Mouse (Mus musculus) heart, embryonic 14.5 days (tissue): ENCODE measurements around the gene Gm10382. TPM values are rescaled to one million over a fixed set of nuclear protein-coding genes. Genes with fewer than 3 reads are reported as not detected.

Experiments used
- ATAC-seq: fragments of 200-750 bp; cut with Nextera tagmentation; 2 replicates; pipeline ENCODE4 v1.8.0; 2017; ENCODE audit warnings: low read depth, moderate TSS enrichment; ENCODE audit not compliant: insufficient number of reproducible peaks, insufficient read depth, low FRiP score
- H3K27ac ChIP-seq, 2 experiments: fragments of 200-500 bp in 1 of 2; fragments of 300-500 bp in 1 of 2; sonication (generic) in 1 of 2; replicated peaks in 1 of 2; 2 replicates each; pipeline ENCODE4 v1.5.1; 2012 to 2014; ENCODE audit warnings: low read depth in 2 of 2, low read length in 2 of 2, control low read depth in 1 of 2, mild to moderate bottlenecking in 1 of 2, mixed read lengths in 1 of 2; ENCODE audit not compliant: control insufficient read depth in 1 of 2, insufficient read depth in 1 of 2
- H3K27me3 ChIP-seq: fragments of 300-500 bp; sonication (generic); 2 replicates; pipeline ENCODE4 v1.6.1; 2014; ENCODE audit warnings: mild to moderate bottlenecking, low read length, control low read depth; ENCODE audit not compliant: control insufficient read depth, insufficient read depth
- H3K36me3 ChIP-seq: fragments of 300-500 bp; sonication (generic); 2 replicates; pipeline ENCODE4 v1.6.1; 2014; ENCODE audit warnings: mild to moderate bottlenecking, control low read depth, low read length, mixed read lengths; ENCODE audit not compliant: control insufficient read depth, insufficient read depth
- H3K4me1 ChIP-seq, 2 experiments: fragments of 200-500 bp in 1 of 2; fragments of 300-500 bp in 1 of 2; sonication (generic) in 1 of 2; 2 replicates each; pipeline ENCODE4 v1.6.1; 2012 to 2014; ENCODE audit warnings: low read length in 2 of 2, control low read depth in 1 of 2, mixed read lengths in 1 of 2; ENCODE audit not compliant: control insufficient read depth in 2 of 2, insufficient read depth in 2 of 2
- H3K4me2 ChIP-seq: fragments of 300-500 bp; sonication (generic); 2 replicates; pipeline ENCODE4 v1.6.1; 2014; ENCODE audit warnings: mild to moderate bottlenecking, low read length
- H3K4me3 ChIP-seq, 2 experiments: fragments of 200-500 bp in 1 of 2; fragments of 300-500 bp in 1 of 2; sonication (generic) in 1 of 2; 2 replicates each; pipeline ENCODE4 v1.5.1; 2012 to 2014; ENCODE audit warnings: low read length in 2 of 2, mild to moderate bottlenecking in 2 of 2, control low read depth in 1 of 2, low read depth in 1 of 2, moderate library complexity in 1 of 2; ENCODE audit not compliant: control insufficient read depth in 1 of 2, insufficient read depth in 1 of 2
- H3K9ac ChIP-seq: fragments of 300-500 bp; sonication (generic); 2 replicates; pipeline ENCODE4 v1.6.1; 2014; ENCODE audit warnings: mild to moderate bottlenecking, low read length
- H3K9me3 ChIP-seq: fragments of 300-500 bp; sonication (generic); 2 replicates; pipeline ENCODE4 v1.6.1; 2016; ENCODE audit warnings: low read length, control low read depth; ENCODE audit not compliant: control insufficient read depth
- WGBS: fragments of 180-500 bp; shearing (Covaris S2); extraction: QIAGEN DNeasy Blood & Tissue Kit; methylation state at CpG from one replicate; pipeline ENCODE4 v1.1.7; 2014; 5-methylcytosine and 5-hydroxymethylcytosine counted together
- polyA plus RNA-seq: library from polyadenylated mRNA; unstranded; fragments of >200 nt; fragmentation: Nextera tagmentation; extraction: Ambion mirVana; gene quantifications from 2 replicates; pipeline ENCODE4 v1.2.1, GENCODE M21; 2014

Gene Gm10382
- polyA plus RNA-seq, 1 experiment from 2014 or later = 0.32 TPM

- H3K4me1 ChIP-seq = peaks cover 0 to 3% of the 10 kb centered on the region in 2 experiments; a peak in 2 of 4 replicates
- H3K9me3 ChIP-seq = no peaks in the 10 kb centered on the region
- no peaks in the 10 kb centered on the region for H3K36me3 ChIP-seq
- ATAC-seq = no peak
- H3K4me2 ChIP-seq = peak overlapping the region; percentile 32
- no peak overlapping the region for H3K4me3 ChIP-seq
- peak overlapping the region; percentile 48 to 53; a peak in 2 of 4 replicates for H3K27ac ChIP-seq
- H3K9ac ChIP-seq = 0 out of 2 replicates have a peak overlapping the region, but pooled peaks have one; percentile 8
- 52% methylated on average over 5 of the region's 5 CpGs for WGBS
- no peaks in the 10 kb centered on the region for H3K27me3 ChIP-seq
Observed at GRCm38 (mm10) chr5:125358270-125358608, 30.9 kb upstream of the Gm10382 start.

DNA sequence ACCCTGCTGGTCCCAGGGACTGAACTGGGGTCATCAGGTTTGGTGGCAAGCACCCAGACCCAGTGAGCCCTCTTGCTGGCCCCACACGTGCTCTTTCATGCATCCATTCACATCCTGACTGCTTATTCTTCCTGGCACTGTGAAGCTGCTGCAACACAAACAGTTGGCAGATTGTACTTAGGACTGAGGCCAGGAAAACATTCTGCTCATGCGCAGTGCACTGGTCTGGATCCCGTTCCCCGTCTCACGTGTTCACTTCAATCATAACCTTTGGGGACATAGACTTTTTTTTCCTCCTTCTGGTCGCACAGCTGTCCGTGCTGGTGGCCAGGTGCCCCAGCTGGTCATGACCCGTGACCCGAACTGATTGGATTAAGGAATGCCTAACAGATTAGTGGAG, 28.6 kb upstream of the Gm10382 start:
- Histone ChIP-seq H3K4me3 (no peak overlapping the region), H3K27ac (no peak overlapping the region), H3K27me3 (no peaks in the 10 kb centered on the region), H3K9me3 (no peaks in the 10 kb centered on the region), H3K9ac (no peak overlapping the region), H3K4me1 (peaks cover 1 to 8% of the 10 kb centered on the region in 2 experiments), H3K4me2 (no peak overlapping the region), H3K36me3 (no peaks in the 10 kb centered on the region)
- WGBS = 71% methylated on average over 9 of the region's 9 CpGs
- ATAC-seq = no peak

GRCm38 (mm10) chr5:125360981-125361510, 28.1 kb upstream of the Gm10382 start:
- no peaks in the 10 kb centered on the region for H3K9me3 ChIP-seq
- no peak overlapping the region for H3K4me3 ChIP-seq
- no peak overlapping the region for H3K9ac ChIP-seq
- H3K36me3 ChIP-seq = no peaks in the 10 kb centered on the region
- ATAC-seq = no peak
- no peaks in the 10 kb centered on the region for H3K27me3 ChIP-seq
- H3K4me2 ChIP-seq = no peak overlapping the region
- no peak overlapping the region for H3K27ac ChIP-seq
- 77% methylated on average over 16 of the region's 16 CpGs for WGBS
- peaks cover 0 to 8% of the 10 kb centered on the region in 2 experiments; a peak in 3 of 4 replicates for H3K4me1 ChIP-seq

- WGBS = 20% methylated on average over 7 of the region's 7 CpGs
- peaks cover 0 to 8% of the 10 kb centered on the region in 2 experiments; a peak in 2 of 4 replicates for H3K4me1 ChIP-seq
- H3K9me3 ChIP-seq = 0 out of 2 replicates have a peak, but pooled peaks cover 2% of the 10 kb centered on the region
- H3K9ac ChIP-seq = no peak overlapping the region
- no peak overlapping the region for H3K4me3 ChIP-seq
- H3K4me2 ChIP-seq = no peak overlapping the region
- peak overlapping the region; percentile 61 to 64; a peak in 3 of 4 replicates for H3K27ac ChIP-seq
- no peaks in the 10 kb centered on the region for H3K27me3 ChIP-seq
- ATAC-seq = peak; percentile 81
- H3K36me3 ChIP-seq = no peaks in the 10 kb centered on the region
Observed at GRCm38 (mm10) chr5:125363894-125364293, 25.2 kb upstream of the Gm10382 start.

DNA sequence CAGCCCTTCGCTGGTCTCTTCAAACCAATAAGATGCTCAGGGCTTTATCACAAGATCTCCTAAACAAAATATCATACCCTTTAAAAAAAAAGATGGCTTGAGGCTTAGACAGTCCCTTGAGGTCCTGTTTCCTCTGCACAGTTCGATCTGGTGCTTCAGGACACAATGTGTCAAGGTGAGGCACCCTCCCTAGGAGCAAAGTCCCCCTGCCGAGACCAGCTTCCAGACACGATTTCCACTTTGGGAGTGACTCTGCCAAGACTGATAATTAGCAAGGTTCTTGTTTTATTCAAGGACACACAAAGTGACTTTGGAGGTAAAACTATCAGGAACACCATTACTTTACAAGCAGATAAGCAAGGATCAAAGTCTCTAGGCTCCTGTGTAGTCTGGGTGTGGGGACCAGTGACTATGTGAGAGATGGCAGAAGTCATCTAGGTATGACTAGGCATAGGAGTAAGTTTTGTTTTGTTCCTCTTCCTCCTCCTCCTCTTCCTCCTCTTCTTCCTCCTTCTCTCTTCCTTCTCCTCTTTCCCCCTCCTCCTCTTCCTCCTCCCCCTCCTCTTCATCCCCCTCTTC, 24.2 kb upstream of the Gm10382 start:
- H3K4me1 ChIP-seq = peaks cover 0 to 8% of the 10 kb centered on the region in 2 experiments; a peak in 2 of 4 replicates
- H3K4me3 ChIP-seq = no peak overlapping the region
- no peaks in the 10 kb centered on the region for H3K27me3 ChIP-seq
- H3K9ac ChIP-seq = no peak overlapping the region
- H3K27ac ChIP-seq = no peak overlapping the region
- no peak overlapping the region for H3K4me2 ChIP-seq
- H3K36me3 ChIP-seq = no peaks in the 10 kb centered on the region
- ATAC-seq = no peak
- 64% methylated on average over 4 of the region's 4 CpGs for WGBS
- H3K9me3 ChIP-seq = 0 out of 2 replicates have a peak, but pooled peaks cover 2% of the 10 kb centered on the region

DNA sequence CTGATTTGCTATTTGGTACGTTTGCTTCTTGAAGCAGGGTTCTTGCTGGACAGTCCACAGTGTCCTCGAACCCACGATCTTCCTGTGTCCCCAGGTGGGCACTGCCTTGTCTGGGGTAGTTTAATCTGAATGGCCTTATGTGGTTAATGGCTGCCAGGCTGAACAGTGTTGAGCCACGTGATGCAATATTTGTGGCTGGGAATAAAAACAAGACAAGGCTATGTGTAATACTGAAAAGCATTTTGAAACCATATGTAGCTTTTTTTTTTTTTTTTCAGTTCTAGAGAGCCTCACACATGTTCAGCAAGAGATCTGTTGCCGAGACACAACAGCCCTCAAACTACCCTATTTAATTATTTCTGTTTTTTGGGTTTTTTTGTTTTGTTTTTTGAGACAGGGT, 21.0 kb upstream of the Gm10382 start:
- H3K27ac ChIP-seq = no peak overlapping the region
- 68% methylated on average over 5 of the region's 5 CpGs for WGBS
- 0 out of 2 replicates have a peak, but pooled peaks cover 2% of the 10 kb centered on the region for H3K9me3 ChIP-seq
- no peaks in the 10 kb centered on the region for H3K27me3 ChIP-seq
- no peak overlapping the region for H3K9ac ChIP-seq
- peaks cover 0 to 8% of the 10 kb centered on the region in 2 experiments; a peak in 2 of 4 replicates for H3K4me1 ChIP-seq
- no peaks in the 10 kb centered on the region for H3K36me3 ChIP-seq
- H3K4me2 ChIP-seq = no peak overlapping the region
- no peak for ATAC-seq
- H3K4me3 ChIP-seq = no peak overlapping the region

GRCm38 (mm10) chr5:125368568-125368967, 20.6 kb upstream of the Gm10382 start:
- 1% methylated on average over 4 of the region's 4 CpGs for WGBS
- Histone ChIP-seq H3K9me3 (0 out of 2 replicates have a peak, but pooled peaks cover 2% of the 10 kb centered on the region), H3K4me1 (peaks cover 0 to 8% of the 10 kb centered on the region in 2 experiments; a peak in 2 of 4 replicates)

More at GRCm38 (mm10) chr5:125368568-125368967, 20.6 kb upstream of the Gm10382 start:
- Histone ChIP-seq H3K4me2 (no peak overlapping the region), H3K27me3 (no peaks in the 10 kb centered on the region), H3K36me3 (no peaks in the 10 kb centered on the region), H3K27ac (no peak overlapping the region), H3K4me3 (no peak overlapping the region), H3K9ac (no peak overlapping the region)
- ATAC-seq = 0 out of 2 replicates have a peak, but pooled peaks have one; percentile 15
